25 mouse cellular contexts compared by ENCODE assay signal in the genomic region with DNA sequence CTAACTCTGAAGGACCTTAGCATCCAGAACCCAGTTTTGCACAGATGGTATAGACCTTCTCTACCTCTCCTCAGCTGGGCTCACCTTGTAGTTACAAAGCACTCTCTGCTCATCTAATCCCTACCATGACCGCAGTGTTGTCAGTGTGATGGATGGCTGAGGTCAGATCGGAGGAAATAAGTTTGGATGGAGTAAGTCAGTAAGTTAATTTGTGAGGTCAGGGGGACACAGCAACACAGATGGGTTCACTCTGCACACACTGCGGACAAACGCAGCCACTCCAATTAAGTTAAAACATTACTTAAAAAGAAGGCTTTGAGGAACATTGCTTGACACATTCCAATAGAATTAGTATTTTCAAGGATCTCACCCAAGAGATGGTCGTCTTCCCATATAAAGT. TPM values are rescaled to one million over a fixed set of nuclear protein-coding genes. Genes with fewer than 3 reads are reported as not detected.
A peak's percentile ranks its signal among the peaks of the same experiment; 100 is the strongest.
DNase-seq lines count a peak whose midpoint lies in the region; ATAC-seq lines count a peak whose summit lies in the region.
"Had no signal": no experiment of that assay in that cellular context is flagged by ENCODE, and none has a peak within 500 bp of the region (broad histone marks: within the 10 kb centered on the region; RNA-seq: fewer than 3 reads in every experiment).

No protein-coding gene starts in this region.

- no peak for DNase-seq in kidney, postnatal 36 days
- peak; percentile 37 for DNase-seq in limb, embryonic 11.5 days (ENCODE audit: low spot score)
- DNase-seq in limb, embryonic 10.5 days (ENCODE audit: low spot score): no peak
- peak; percentile 36 for DNase-seq in embryo, embryonic 11 days
- peak; percentile 34 for DNase-seq in lung, postnatal 14 days
- no peak for DNase-seq in spleen, postnatal 4 days (ENCODE audit: low spot score in 2 of 2)
- DNase-seq: adrenal gland, adult 8-10 months; adrenal gland, postnatal 36 days; B cell, adult 2 months; cerebellum, adult 8-10 months; cerebellum, postnatal 14 days; gastrocnemius, postnatal 10 days; heart, adult 18-20 months; heart, postnatal 10 days; heart, postnatal 4 days had no signal

- no peaks in the 10 kb centered on the region for H3K36me3 ChIP-seq in kidney, embryonic 16.5 days (ENCODE audit: insufficient read depth, low read length)
- no peaks in the 10 kb centered on the region for H3K36me3 ChIP-seq in limb, embryonic 11.5 days (ENCODE audit: control insufficient read depth, insufficient read depth, low read length)
- no peaks in the 10 kb centered on the region for H3K36me3 ChIP-seq in limb, embryonic 10.5 days
- H3K36me3 ChIP-seq: embryonic facial prominence, embryonic 15.5 days; forebrain, embryonic 10.5 days; forebrain, embryonic 15.5 days; G1E; heart, embryonic 10.5 days; hindbrain, embryonic 12.5 days had no signal

- no peak overlapping the region for H3K4me2 ChIP-seq in kidney, embryonic 16.5 days (replicated peaks; ENCODE audit: low read depth, low read length)
- H3K4me2 ChIP-seq in limb, embryonic 11.5 days (ENCODE audit: low read depth, severe bottlenecking): no peak overlapping the region
- H3K4me2 ChIP-seq: embryonic facial prominence, embryonic 15.5 days; forebrain, embryonic 15.5 days; hindbrain, embryonic 12.5 days had no signal

- no peak overlapping the region for H3K4me3 ChIP-seq in kidney, embryonic 16.5 days (ENCODE audit: low read length)
- no peak overlapping the region for H3K4me3 ChIP-seq in limb, embryonic 11.5 days (ENCODE audit: low read depth, low read length)
- no peak overlapping the region for H3K4me3 ChIP-seq in limb, embryonic 10.5 days
- H3K4me3 ChIP-seq: embryonic facial prominence, embryonic 15.5 days; erythroblast, embryonic 14.5 days; forebrain, embryonic 10.5 days; forebrain, embryonic 15.5 days; heart, embryonic 10.5 days; hindbrain, embryonic 12.5 days had no signal

- H3K27ac ChIP-seq in kidney, embryonic 16.5 days (ENCODE audit: low read length): no peak overlapping the region
- H3K27ac ChIP-seq in limb, embryonic 11.5 days (replicated peaks; ENCODE audit: low read depth, low read length): no peak overlapping the region
- H3K27ac ChIP-seq in limb, embryonic 10.5 days: no peak overlapping the region
- H3K27ac ChIP-seq: embryonic facial prominence, embryonic 15.5 days; forebrain, embryonic 10.5 days; forebrain, embryonic 15.5 days; heart, embryonic 10.5 days; hindbrain, embryonic 12.5 days had no signal

- no peak overlapping the region for H3K9ac ChIP-seq in kidney, embryonic 16.5 days (replicated peaks; ENCODE audit: low read length)
- H3K9ac ChIP-seq in limb, embryonic 11.5 days (ENCODE audit: low read length): no peak overlapping the region
- H3K9ac ChIP-seq: embryonic facial prominence, embryonic 15.5 days; forebrain, embryonic 15.5 days; hindbrain, embryonic 12.5 days had no signal

- 10% methylated on average over 5 of the region's 5 CpGs for WGBS in kidney, embryonic 16.5 days
- WGBS in limb, embryonic 11.5 days: 3% methylated on average over 5 of the region's 5 CpGs
- WGBS in limb, embryonic 10.5 days: 6% methylated on average over 5 of the region's 5 CpGs

- H3K27me3 ChIP-seq in kidney, embryonic 16.5 days (ENCODE audit: insufficient read depth, low read length): peaks cover 41% of the 10 kb centered on the region
- H3K27me3 ChIP-seq in limb, embryonic 11.5 days (ENCODE audit: control insufficient read depth, insufficient read depth, low read length): peaks cover 2% of the 10 kb centered on the region; the same call in 1 of the 2 replicates
- H3K27me3 ChIP-seq in limb, embryonic 10.5 days (ENCODE audit: low read depth, poor library complexity, severe bottlenecking): peaks cover 26% of the 10 kb centered on the region

- peaks cover 7% of the 10 kb centered on the region; the same call in 1 of the 2 replicates for H3K9me3 ChIP-seq in kidney, embryonic 16.5 days (ENCODE audit: low read length)
- no peaks in the 10 kb centered on the region for H3K9me3 ChIP-seq in limb, embryonic 11.5 days (ENCODE audit: control insufficient read depth, low read length)
- H3K9me3 ChIP-seq in limb, embryonic 10.5 days (replicated peaks): no peaks in the 10 kb centered on the region
- H3K9me3 ChIP-seq: embryonic facial prominence, embryonic 15.5 days; forebrain, embryonic 10.5 days; forebrain, embryonic 15.5 days; heart, embryonic 10.5 days; hindbrain, embryonic 12.5 days had no signal

- ATAC-seq in kidney, embryonic 16.5 days (ENCODE audit: low FRiP score, low TSS enrichment): peak; percentile 52; the same call in 1 of the 2 replicates
- no peak for ATAC-seq in limb, embryonic 11.5 days (ENCODE audit: insufficient number of reproducible peaks, low FRiP score, low TSS enrichment, low read depth)
- no peak for ATAC-seq in frontal cortex, adult (ENCODE audit: low TSS enrichment)
- ATAC-seq: CD4-positive, CD25-positive, alpha-beta regulatory T cell, adult 4 months; forebrain, embryonic 15.5 days had no signal

- peaks cover 15% of the 10 kb centered on the region for H3K4me1 ChIP-seq in kidney, embryonic 16.5 days (ENCODE audit: insufficient read depth, low read length)
- H3K4me1 ChIP-seq in limb, embryonic 11.5 days (ENCODE audit: control insufficient read depth, insufficient read depth, low read length): peaks cover 18% of the 10 kb centered on the region
- H3K4me1 ChIP-seq in limb, embryonic 10.5 days: peaks cover 55% of the 10 kb centered on the region

RNA-seq across cellular contexts. Expression of gene Erg, which starts 2.5 kb away (rescaled TPM):
- 9.2 and 9.5 TPM in 2 replicates for polyA plus RNA-seq in kidney, embryonic 16.5 days (2015; fragmentation: Nextera tagmentation; extraction: Ambion mirVana)
- 5.1 and 8.5 TPM in 2 replicates for polyA plus RNA-seq in limb, embryonic 11.5 days (2014; fragmentation: Nextera tagmentation; extraction: Ambion mirVana)
- 6.1 and 6.8 TPM in 2 replicates for polyA plus RNA-seq in limb, embryonic 10.5 days (2016; fragmentation: Nextera tagmentation; extraction: Ambion mirVana)
- polyA plus RNA-seq: CD4-positive, CD25-positive, alpha-beta regulatory T cell, adult 4 months; erythroblast, embryonic 14.5 days had no signal

Comparison
In these comparisons a context has a peak if more than half of its experiments do, and no peak if none do; other contexts are left out.
1. DNase-seq: peak in limb, embryonic 11.5 days (single experiment), embryo, embryonic 11 days (single experiment) and lung, postnatal 14 days (single experiment); none in kidney, postnatal 36 days (0 of 2), limb, embryonic 10.5 days (single experiment) and spleen, postnatal 4 days (0 of 2).